Mouse (Mus musculus) MEL (cell line): ENCODE results near the gene Sptlc2. TPM values are rescaled to one million over a fixed set of nuclear protein-coding genes. Genes with fewer than 3 reads are reported as not detected.

Source experiments
- DNase-seq: peaks from one replicate; pipeline ENCODE4 v3.0.0; 2011; ENCODE audit warnings: low read depth, low spot score
- H3K27ac ChIP-seq: 2 replicates; pipeline ENCODE4 v1.5.1; 2012; ENCODE audit warnings: low read depth, mild to moderate bottlenecking, control low read depth, low read length, moderate library complexity; ENCODE audit not compliant: control insufficient read depth
- H3K27me3 ChIP-seq, 2 experiments: fragments of 150-350 bp in 1 of 2; sonication (generic) in 1 of 2; 2 replicates each; pipeline ENCODE4 v1.6.1; 2012; ENCODE audit warnings: low read length in 2 of 2, mild to moderate bottlenecking in 2 of 2, improper control_type of control experiment in 1 of 2, moderate library complexity in 1 of 2; ENCODE audit not compliant: insufficient read depth in 2 of 2, control insufficient read depth in 1 of 2
- H3K36me3 ChIP-seq, 2 experiments: 2 replicates each; pipeline ENCODE4 v1.6.1; 2012 to 2014; ENCODE audit warnings: low read length in 2 of 2, improper control_type of control experiment in 1 of 2, inconsistent platforms in 1 of 2, mild to moderate bottlenecking in 1 of 2; ENCODE audit not compliant: insufficient read depth in 2 of 2, control insufficient read depth in 1 of 2
- H3K4me1 ChIP-seq, 2 experiments: fragments of 150-350 bp in 1 of 2; sonication (generic) in 1 of 2; 2 replicates each; pipeline ENCODE4 v1.6.1; 2012; ENCODE audit warnings: low read length in 2 of 2, improper control_type of control experiment in 1 of 2, mild to moderate bottlenecking in 1 of 2; ENCODE audit not compliant: insufficient read depth in 2 of 2, control insufficient read depth in 1 of 2
- H3K4me3 ChIP-seq, 2 experiments: fragments of 150-350 bp in 1 of 2; sonication (generic) in 1 of 2; 2 replicates each; pipeline ENCODE4 v1.5.1; 2012; ENCODE audit warnings: low read depth in 2 of 2, low read length in 2 of 2, mild to moderate bottlenecking in 2 of 2, moderate library complexity in 2 of 2, control low read depth in 1 of 2, improper control_type of control experiment in 1 of 2; ENCODE audit not compliant: control insufficient read depth in 1 of 2, insufficient read depth in 1 of 2
- H3K79me2 ChIP-seq: 2 replicates; pipeline ENCODE4 v1.6.1; 2012; ENCODE audit warnings: mild to moderate bottlenecking, low read length, moderate library complexity; ENCODE audit not compliant: control insufficient read depth, poor library complexity, insufficient read depth
- H3K9ac ChIP-seq: 2 replicates; pipeline ENCODE4 v1.6.1; 2012; ENCODE audit warnings: low read depth, mild to moderate bottlenecking, control low read depth, low read length, moderate library complexity; ENCODE audit not compliant: control insufficient read depth, poor library complexity, severe bottlenecking
- H3K9me3 ChIP-seq: fragments of 150-350 bp; sonication (generic); replicated peaks from 2 replicates; pipeline ENCODE4 v1.6.1; 2012; ENCODE audit warnings: mild to moderate bottlenecking, low read length, improper control_type of control experiment, moderate library complexity; ENCODE audit not compliant: insufficient read depth
- BHLHE40 ChIP-seq: IDR thresholded peaks from 2 replicates; pipeline ENCODE4 v1.6.1; 2012; ENCODE audit warnings: low read depth, mild to moderate bottlenecking, inconsistent platforms, low read length, improper control_type of control experiment, borderline replicate concordance
- CHD2 ChIP-seq: IDR thresholded peaks from 2 replicates; pipeline ENCODE4 v1.6.1; 2011; ENCODE audit warnings: low read length, improper control_type of control experiment
- CTCF ChIP-seq, 3 experiments: IDR thresholded peaks in 2 of 3; conservative IDR thresholded peaks in 1 of 3; 2 replicates each; pipeline ENCODE4 v1.5.1; 2011 to 2012; ENCODE audit warnings: low read length in 3 of 3, low read depth in 2 of 3, mild to moderate bottlenecking in 2 of 3, improper control_type of control experiment in 1 of 3, inconsistent platforms in 1 of 3, mixed read lengths in 1 of 3, moderate library complexity in 1 of 3; ENCODE audit not compliant: control insufficient read depth in 1 of 3, insufficient read depth in 1 of 3, poor library complexity in 1 of 3, severe bottlenecking in 1 of 3
- E2F4 ChIP-seq: IDR thresholded peaks from 2 replicates; pipeline ENCODE4 v1.6.1; 2011; ENCODE audit warnings: low read depth, low read length, improper control_type of control experiment, borderline replicate concordance
- ELF1 ChIP-seq: IDR thresholded peaks from 2 replicates; pipeline ENCODE4 v1.6.1; 2014; ENCODE audit warnings: low read depth, mild to moderate bottlenecking, inconsistent platforms, low read length, improper control_type of control experiment, moderate library complexity
- EP300 ChIP-seq, 2 experiments: IDR thresholded peaks; 2 replicates each; pipeline ENCODE4 v1.6.1; 2011; ENCODE audit warnings: improper control_type of control experiment in 2 of 2, low read length in 2 of 2, low read depth in 1 of 2, mild to moderate bottlenecking in 1 of 2
- GABPA ChIP-seq: IDR thresholded peaks from 2 replicates; pipeline ENCODE4 v1.6.1; 2012; ENCODE audit warnings: low read depth, mild to moderate bottlenecking, inconsistent platforms, low read length, improper control_type of control experiment, moderate library complexity
- GATA1 ChIP-seq: IDR thresholded peaks from 2 replicates; pipeline ENCODE4 v1.6.1; 2011; ENCODE audit warnings: low read depth, low read length, improper control_type of control experiment
- HCFC1 ChIP-seq: IDR thresholded peaks from 2 replicates; pipeline ENCODE4 v1.6.1; 2012; ENCODE audit warnings: low read depth, mild to moderate bottlenecking, inconsistent platforms, low read length, improper control_type of control experiment, moderate library complexity
- JUND ChIP-seq: IDR thresholded peaks from 2 replicates; pipeline ENCODE4 v1.6.1; 2011; ENCODE audit warnings: low read depth, mild to moderate bottlenecking, improper control_type of control experiment, low read length
- MAZ ChIP-seq: IDR thresholded peaks from 2 replicates; pipeline ENCODE4 v1.6.1; 2012; ENCODE audit warnings: low read depth, mild to moderate bottlenecking, inconsistent platforms, low read length, improper control_type of control experiment
- MEF2A ChIP-seq: IDR thresholded peaks from 2 replicates; pipeline ENCODE4 v1.6.1; 2014; ENCODE audit warnings: low read depth, mild to moderate bottlenecking, inconsistent platforms, low read length, improper control_type of control experiment; ENCODE audit not compliant: poor library complexity, insufficient replicate concordance, severe bottlenecking; ENCODE audit errors: extremely low read depth
- MXI1 ChIP-seq: IDR thresholded peaks from 2 replicates; pipeline ENCODE4 v1.6.1; 2011; ENCODE audit warnings: mild to moderate bottlenecking, low read depth, low read length, improper control_type of control experiment
- MYB ChIP-seq: IDR thresholded peaks from 2 replicates; pipeline ENCODE4 v1.6.1; 2011; ENCODE audit warnings: mild to moderate bottlenecking, low read depth, low read length, improper control_type of control experiment
- MYC ChIP-seq: IDR thresholded peaks from 2 replicates; pipeline ENCODE4 v1.6.1; 2011; ENCODE audit warnings: low read depth, mild to moderate bottlenecking, low read length, improper control_type of control experiment, moderate library complexity
- NELFE ChIP-seq: IDR thresholded peaks from 2 replicates; pipeline ENCODE4 v1.6.1; 2011; ENCODE audit warnings: low read depth, low read length, improper control_type of control experiment
- POLR2A ChIP-seq, 2 experiments: IDR thresholded peaks; 2 replicates each; pipeline ENCODE4 v1.6.1; 2011 to 2012; ENCODE audit warnings: low read length in 2 of 2, mild to moderate bottlenecking in 2 of 2, control low read depth in 1 of 2, improper control_type of control experiment in 1 of 2, low read depth in 1 of 2, moderate library complexity in 1 of 2; ENCODE audit not compliant: control insufficient read depth in 1 of 2, insufficient read depth in 1 of 2, poor library complexity in 1 of 2
- POLR2AphosphoS2 ChIP-seq: IDR thresholded peaks from 2 replicates; pipeline ENCODE4 v1.6.1; 2011; ENCODE audit warnings: low read length, improper control_type of control experiment
- POLR2AphosphoS5 ChIP-seq: IDR thresholded peaks from 2 replicates; pipeline ENCODE4 v1.6.1; 2012; ENCODE audit warnings: low read depth, borderline replicate concordance, mild to moderate bottlenecking, inconsistent platforms, low read length, moderate library complexity, mixed read lengths
- RAD21 ChIP-seq: IDR thresholded peaks from 2 replicates; pipeline ENCODE4 v1.6.1; 2011; ENCODE audit warnings: mild to moderate bottlenecking, low read depth, low read length, improper control_type of control experiment
- RCOR1 ChIP-seq: IDR thresholded peaks from 2 replicates; pipeline ENCODE4 v1.6.1; 2012; ENCODE audit warnings: low read depth, mild to moderate bottlenecking, inconsistent platforms, low read length, improper control_type of control experiment
- SMC3 ChIP-seq: IDR thresholded peaks from 2 replicates; pipeline ENCODE4 v1.6.1; 2011; ENCODE audit warnings: low read depth, low read length, improper control_type of control experiment
- TAL1 ChIP-seq: IDR thresholded peaks from 2 replicates; pipeline ENCODE4 v1.6.1; 2012; ENCODE audit warnings: mild to moderate bottlenecking, inconsistent platforms, low read length, moderate library complexity, mixed read lengths
- TBP ChIP-seq: IDR thresholded peaks from 2 replicates; pipeline ENCODE4 v1.8.0; 2011; ENCODE audit warnings: low read depth, low read length, improper control_type of control experiment
- UBTF ChIP-seq: IDR thresholded peaks from 2 replicates; pipeline ENCODE4 v1.6.1; 2012; ENCODE audit warnings: low read depth, mild to moderate bottlenecking, inconsistent platforms, low read length, improper control_type of control experiment, moderate library complexity, borderline replicate concordance; ENCODE audit not compliant: insufficient read depth
- ZC3H11A ChIP-seq: IDR thresholded peaks from 2 replicates; pipeline ENCODE4 v1.6.1; 2012; ENCODE audit warnings: low read depth, mild to moderate bottlenecking, inconsistent platforms, low read length, improper control_type of control experiment
- ZKSCAN1 ChIP-seq: IDR thresholded peaks from 2 replicates; pipeline ENCODE4 v1.6.1; 2012; ENCODE audit warnings: low read depth, mild to moderate bottlenecking, inconsistent platforms, low read length, improper control_type of control experiment, moderate library complexity
- ZMIZ1 ChIP-seq: IDR thresholded peaks from 2 replicates; pipeline ENCODE4 v1.6.1; 2012; ENCODE audit warnings: low read depth, mild to moderate bottlenecking, inconsistent platforms, low read length, improper control_type of control experiment, moderate library complexity
- polyA plus RNA-seq, 2 experiments: library from polyadenylated mRNA; stranded (reverse) in 1 of 2; unstranded in 1 of 2; fragments of >175 nt in 1 of 2; fragments of >200 nt in 1 of 2; gene quantifications; 2 replicates each; pipeline versions ENCODE4 v1.2.1 to v1.2.4; 2012; ENCODE audit warnings: low replicate concordance in 2 of 2, low read depth in 1 of 2; ENCODE audit not compliant: insufficient read length in 2 of 2, insufficient read depth in 1 of 2, missing spikeins in 1 of 2
- total RNA-seq: library from RNA; depleted of rRNA; stranded (reverse); fragments of 300-350 nt; gene quantifications from 2 replicates; pipeline ENCODE4 v1.2.3, GENCODE M21; 2012

Sptlc2 gene
- total and polyA plus RNA-seq, 3 experiments = 61.6 to 75.9 TPM; not detected in 1

DNA sequence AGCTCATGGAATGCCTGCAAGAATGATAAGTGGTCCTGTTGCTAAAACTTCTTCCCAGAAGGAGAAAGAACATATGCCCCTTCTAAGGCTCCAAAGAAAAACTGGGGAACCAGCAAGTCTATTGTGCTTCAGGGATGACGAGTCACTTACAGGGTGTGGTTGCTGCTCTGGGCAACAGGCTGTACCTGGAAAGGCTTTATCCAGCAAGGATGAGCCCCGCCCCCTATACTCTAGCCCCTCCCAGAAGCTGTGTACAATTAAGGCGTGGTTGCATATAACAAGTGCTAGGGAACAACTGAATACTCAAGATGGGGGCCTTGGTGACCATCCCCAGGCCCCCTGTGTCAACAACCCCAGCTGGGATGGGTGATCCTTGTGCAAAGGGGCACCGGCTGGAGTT, 21.0 kb upstream of the Sptlc2 start:
- DNase-seq = no peak
- H3K27ac ChIP-seq = no peak overlapping the region
- no peaks in the 10 kb centered on the region for H3K9me3 ChIP-seq
- H3K4me1 ChIP-seq = peaks cover 0 to 5% of the 10 kb centered on the region in 2 experiments; a peak in 2 of 4 replicates
- H3K4me3 ChIP-seq = no peak overlapping the region
- H3K9ac ChIP-seq = no peak overlapping the region
- H3K36me3 ChIP-seq = no peaks in the 10 kb centered on the region; a peak in 1 of 4 replicates
- no peak for TF ChIP-seq CTCF (IDR thresholded peaks at IDR 0.05 in 2 of 3, conservative IDR thresholded peaks at IDR 0.05 in 1 of 3; ENCODE audit: control insufficient read depth in 1 of 3, insufficient read depth in 1 of 3, low read depth in 2 of 3, low read length in 3 of 3, poor library complexity in 1 of 3, severe bottlenecking in 1 of 3)
- no peak for TF ChIP-seq ZKSCAN1
- TF ChIP-seq GATA1 = no peak
- TF ChIP-seq JUND = no peak
- TF ChIP-seq TAL1 = no peak
- TF ChIP-seq MYC = no peak
- TF ChIP-seq MAZ = no peak
- TF ChIP-seq CHD2 = no peak
- TF ChIP-seq MXI1 = no peak
- TF ChIP-seq ZC3H11A = no peak
- TF ChIP-seq HCFC1 = no peak
- no peak for TF ChIP-seq NELFE
- no peak for TF ChIP-seq UBTF
- no peak for TF ChIP-seq E2F4
- no peak for TF ChIP-seq RCOR1
- TF ChIP-seq POLR2AphosphoS5 = no peak
- TF ChIP-seq ELF1 = no peak
- H3K27me3 ChIP-seq = no peaks in the 10 kb centered on the region
- no peaks in the 10 kb centered on the region for H3K79me2 ChIP-seq

DNA sequence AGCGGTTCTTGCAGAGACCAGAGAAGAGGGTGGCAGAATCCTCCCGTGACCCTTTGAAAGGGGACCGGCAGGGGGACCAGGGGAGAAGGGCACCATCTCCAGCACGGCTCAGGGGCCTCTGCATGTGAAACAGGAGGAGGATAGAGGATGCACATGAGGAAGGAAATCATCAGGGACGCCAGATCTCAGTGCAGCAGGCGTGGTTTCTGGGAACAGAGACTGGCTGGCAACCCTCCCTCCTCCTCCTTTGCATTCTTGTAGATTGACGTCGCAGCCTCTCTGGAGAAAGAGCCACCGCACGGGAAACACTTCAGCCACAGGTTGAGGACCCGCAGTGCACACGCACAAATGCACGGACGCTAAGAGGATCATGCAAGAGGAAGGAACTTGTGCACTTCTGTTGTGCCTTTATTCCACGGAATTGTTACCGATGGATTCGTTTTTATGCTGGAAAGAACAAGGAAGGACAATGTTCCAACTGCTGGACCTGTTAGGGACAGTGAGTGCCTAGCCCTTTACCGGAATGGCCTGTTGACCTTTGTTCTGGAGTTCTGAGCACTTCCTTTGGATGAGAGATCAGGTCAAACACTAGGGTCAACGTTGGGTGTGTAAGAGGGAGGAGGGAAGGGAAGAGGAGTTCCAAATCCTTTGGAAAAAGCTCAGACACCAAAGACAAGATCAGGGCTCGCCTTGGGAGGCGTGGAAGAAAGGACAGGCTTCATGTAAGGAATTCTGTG, 19.9 kb upstream of the Sptlc2 start:
- H3K4me3 ChIP-seq = no peak overlapping the region
- no peak overlapping the region for H3K9ac ChIP-seq
- no peaks in the 10 kb centered on the region for H3K27me3 ChIP-seq

More for the DNA sequence above, 19.9 kb upstream of the Sptlc2 start:
- DNase-seq = no peak
- TF ChIP-seq BHLHE40 = no peak
- TF ChIP-seq MXI1 = no peak
- no peak for TF ChIP-seq RAD21
- no peak for TF ChIP-seq MEF2A
- no peak for TF ChIP-seq EP300 (IDR thresholded peaks at IDR 0.05; ENCODE audit: low read depth in 1 of 2, low read length in 2 of 2)
- no peak for TF ChIP-seq MYB
- TF ChIP-seq POLR2AphosphoS2 = no peak
- no peak for TF ChIP-seq SMC3
- no peak for TF ChIP-seq POLR2A (IDR thresholded peaks at IDR 0.05; ENCODE audit: control insufficient read depth in 1 of 2, insufficient read depth in 1 of 2, low read depth in 1 of 2, low read length in 2 of 2, poor library complexity in 1 of 2)
- no peak for TF ChIP-seq HCFC1
- no peak for TF ChIP-seq ZMIZ1
- no peak for TF ChIP-seq NELFE
- TF ChIP-seq GABPA = no peak
- no peak for TF ChIP-seq UBTF
- TF ChIP-seq TBP = no peak
- Histone ChIP-seq H3K79me2 (no peaks in the 10 kb centered on the region), H3K9me3 (no peaks in the 10 kb centered on the region), H3K36me3 (no peaks in the 10 kb centered on the region; a peak in 1 of 4 replicates), H3K27ac (no peak overlapping the region), H3K4me1 (peaks cover 0 to 5% of the 10 kb centered on the region in 2 experiments; a peak in 2 of 4 replicates)
